Mouse (Mus musculus) myocyte (in vitro differentiated cells): ENCODE data around the gene Adcy9.

Experiments used
- CEBPB ChIP-seq: IDR thresholded peaks from 2 replicates; pipeline ENCODE4 v1.6.1; 2011; ENCODE audit warnings: mild to moderate bottlenecking, moderate library complexity; ENCODE audit not compliant: poor library complexity, insufficient read depth, severe bottlenecking
- MAX ChIP-seq: IDR thresholded peaks from one replicate; pipeline ENCODE4 v1.6.1; 2011; ENCODE audit warnings: low read depth, mild to moderate bottlenecking, control low read depth
- POLR2A ChIP-seq: IDR thresholded peaks from one replicate; pipeline ENCODE4 v1.6.1; 2011; ENCODE audit warnings: low read depth, mild to moderate bottlenecking, control low read depth, moderate library complexity; ENCODE audit not compliant: insufficient read length
- TCF12 ChIP-seq: IDR thresholded peaks from one replicate; pipeline ENCODE4 v1.6.1; 2011; ENCODE audit warnings: mild to moderate bottlenecking, control low read depth; ENCODE audit not compliant: poor library complexity, insufficient read depth, severe bottlenecking

DNA sequence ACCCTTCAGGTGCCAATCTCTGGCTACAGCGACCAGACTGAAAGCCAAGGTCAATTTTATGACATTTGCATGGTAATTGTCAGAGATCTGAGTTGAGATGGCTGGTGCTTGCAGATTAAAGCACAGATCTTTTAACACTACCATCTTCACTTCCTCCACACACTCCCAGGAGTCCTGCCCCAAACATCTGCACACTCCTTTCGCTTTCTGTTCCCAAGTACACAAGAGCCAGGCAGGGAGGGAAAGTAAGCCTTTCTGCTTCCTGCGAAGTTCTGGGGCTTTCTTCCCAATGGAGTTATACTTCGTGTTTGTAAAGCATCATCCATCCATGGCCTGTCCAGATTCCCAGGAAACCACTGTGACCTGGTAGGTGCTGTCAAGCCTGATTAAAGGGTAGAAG is 38.8 kb downstream of the Adcy9 start:
- TF ChIP-seq POLR2A (no peak), TCF12 (no peak), MAX (no peak), CEBPB (no peak)
